Mouse (Mus musculus) NIH3T3 (cell line): ENCODE measurements around the gene Col18a1.

Experiments
- DNase-seq: peaks from one replicate; pipeline ENCODE4 v3.0.0-alpha.2; 2012; ENCODE audit warnings: low read depth

Col18a1 gene

GRCm38 (mm10) chr10:77062393-77063010 lies 103.8 kb downstream of the Col18a1 start:
- peak; percentile 48 for DNase-seq

GRCm38 (mm10) chr10:77061426-77061825 lies 104.9 kb downstream of the Col18a1 start:
- peak; percentile 32 for DNase-seq

GRCm38 (mm10) chr10:77056768-77057167 lies 109.6 kb downstream of the Col18a1 start:
- peak; percentile 46 for DNase-seq

- no peak for DNase-seq
Observed at GRCm38 (mm10) chr10:77048606-77049005, 117.7 kb downstream of the Col18a1 start.

GRCm38 (mm10) chr10:77048196-77048595 lies 118.2 kb downstream of the Col18a1 start:
- DNase-seq, result no peak

GRCm38 (mm10) chr10:77038579-77039174 lies 127.7 kb downstream of the Col18a1 start:
- no peak for DNase-seq

GRCm38 (mm10) chr10:77035487-77035886 lies 130.9 kb downstream of the Col18a1 start:
- DNase-seq, result no peak

GRCm38 (mm10) chr10:77033323-77034025 lies 132.9 kb downstream of the Col18a1 start:
- peak; percentile 73 for DNase-seq

- peak; percentile 98 for DNase-seq
Observed at GRCm38 (mm10) chr10:77032591-77033322, 133.6 kb downstream of the Col18a1 start.

- no peak for DNase-seq
Observed at GRCm38 (mm10) chr10:77031768-77032375, 134.5 kb downstream of the Col18a1 start, which contains the start of gene Slc19a1. Gene Slc19a1 (plus strand): TSS chr10:77032241.

GRCm38 (mm10) chr10:77030666-77031065 lies 135.7 kb downstream of the Col18a1 start:
- peak; percentile 48 for DNase-seq

- no peak for DNase-seq
Observed at GRCm38 (mm10) chr10:77029761-77030160, 136.6 kb downstream of the Col18a1 start.

- DNase-seq, result no peak
Observed at GRCm38 (mm10) chr10:77028782-77029296, 137.5 kb downstream of the Col18a1 start.

GRCm38 (mm10) chr10:77026944-77027343 lies 139.4 kb downstream of the Col18a1 start:
- DNase-seq, result no peak

GRCm38 (mm10) chr10:77024231-77024630 lies 142.1 kb downstream of the Col18a1 start:
- no peak for DNase-seq

- DNase-seq, result no peak
Observed at GRCm38 (mm10) chr10:77022301-77023130, 143.8 kb downstream of the Col18a1 start.

GRCm38 (mm10) chr10:77021399-77022052 lies 144.8 kb downstream of the Col18a1 start:
- peak; percentile 90 for DNase-seq

- DNase-seq, result peak; percentile 32
Observed at GRCm38 (mm10) chr10:77017662-77018061, 148.7 kb downstream of the Col18a1 start.

- DNase-seq, result peak; percentile 59
Observed at GRCm38 (mm10) chr10:77017061-77017460, 149.3 kb downstream of the Col18a1 start.

GRCm38 (mm10) chr10:77016499-77016898 lies 149.8 kb downstream of the Col18a1 start:
- DNase-seq, result peak; percentile 44
